Mouse (Mus musculus) G1E (cell line): ENCODE data around the gene Syne2. TPM values are rescaled to one million over a fixed set of nuclear protein-coding genes. Genes with fewer than 3 reads are reported as not detected.

ENCODE experiments used
- ATAC-seq: 2 replicates; pipeline ENCODE4 v1.8.0; 2016; ENCODE audit warnings: mild to moderate bottlenecking; ENCODE audit not compliant: insufficient number of reproducible peaks, poor library complexity, low FRiP score, severe bottlenecking; ENCODE audit errors: extremely low read depth
- DNase-seq: peaks from one replicate; pipeline ENCODE4 v3.0.0; 2012; ENCODE audit warnings: low spot score
- H3K27me3 ChIP-seq: 2 replicates; pipeline ENCODE4 v1.6.1; 2012; ENCODE audit warnings: mild to moderate bottlenecking, low read length, inconsistent platforms; ENCODE audit not compliant: insufficient read depth
- H3K36me3 ChIP-seq: replicated peaks from 2 replicates; pipeline ENCODE3; 2012; ENCODE audit warnings: mild to moderate bottlenecking, inconsistent platforms
- H3K4me1 ChIP-seq: 2 replicates; pipeline ENCODE4 v1.6.1; 2012; ENCODE audit warnings: low read depth, low read length, inconsistent platforms, mixed read lengths; ENCODE audit not compliant: insufficient read depth
- H3K4me3 ChIP-seq: 2 replicates; pipeline ENCODE4 v1.5.1; 2012; ENCODE audit warnings: low read depth, mild to moderate bottlenecking, inconsistent platforms, low read length, moderate library complexity, mixed read lengths
- H3K9me3 ChIP-seq: replicated peaks from 2 replicates; pipeline ENCODE4 v1.6.1; 2012; ENCODE audit warnings: inconsistent platforms
- CTCF ChIP-seq: IDR thresholded peaks from 2 replicates; pipeline ENCODE4 v1.5.1; 2012; ENCODE audit warnings: low read depth, low read length, inconsistent platforms, mixed read lengths
- GATA1 ChIP-seq: IDR thresholded peaks from 2 replicates; pipeline ENCODE4 v1.6.1; 2012; ENCODE audit warnings: borderline replicate concordance, low read length, inconsistent platforms, mixed read lengths
- GATA2 ChIP-seq: IDR thresholded peaks from 2 replicates; pipeline ENCODE4 v1.6.1; 2012; ENCODE audit warnings: low read depth, low read length, inconsistent platforms, borderline replicate concordance
- POLR2AphosphoS5 ChIP-seq: IDR thresholded peaks from 2 replicates; pipeline ENCODE4 v1.6.1; 2012; ENCODE audit warnings: low read depth, low read length, inconsistent platforms; ENCODE audit not compliant: insufficient replicate concordance
- TAL1 ChIP-seq: conservative IDR thresholded peaks from 2 replicates; pipeline ENCODE4 v1.6.1; 2012; ENCODE audit warnings: low read depth, low read length, inconsistent platforms, mixed read lengths
- polyA plus RNA-seq: library from polyadenylated mRNA; stranded (reverse); fragments of >175 nt; gene quantifications from 2 replicates; pipeline ENCODE4 v1.2.3, GENCODE M21; 2012
- total RNA-seq, 2 experiments: library from RNA; stranded (forward) in 1 of 2; stranded (reverse) in 1 of 2; fragments of 200-1000 nt in 1 of 2; fragments of >200 nt in 1 of 2; fragmentation: Nextera tagmentation in 1 of 2; gene quantifications; 2 replicates each; pipeline ENCODE4 v1.2.3; 2014 to 2017

Syne2 gene
- total and polyA plus RNA-seq, 3 experiments = 0.82 TPM; not detected in 2

- TF ChIP-seq POLR2AphosphoS5 (no peak), TAL1 (no peak), CTCF (no peak), GATA2 (no peak), GATA1 (no peak)
- Histone ChIP-seq H3K9me3 (no peaks in the 10 kb centered on the region), H3K4me1 (no peaks in the 10 kb centered on the region), H3K4me3 (no peak overlapping the region), H3K27me3 (peaks cover 15% of the 10 kb centered on the region; the same call in 1 of the 2 replicates), H3K36me3 (no peaks in the 10 kb centered on the region)
- no peak for DNase-seq
- no peak for ATAC-seq
Observed at GRCm38 (mm10) chr12:76085956-76086905, 268.3 kb downstream of the Syne2 start.

- H3K4me3 ChIP-seq = no peak overlapping the region
- no peaks in the 10 kb centered on the region for H3K4me1 ChIP-seq
- DNase-seq (no peak), ATAC-seq (no peak)
- peaks cover 10% of the 10 kb centered on the region; the same call in 1 of the 2 replicates for H3K27me3 ChIP-seq
- no peak for TF ChIP-seq GATA2
- no peak for TF ChIP-seq GATA1
- TF ChIP-seq TAL1 = no peak
- TF ChIP-seq CTCF = no peak
- TF ChIP-seq POLR2AphosphoS5 = no peak
- no peaks in the 10 kb centered on the region for H3K36me3 ChIP-seq
- no peaks in the 10 kb centered on the region for H3K9me3 ChIP-seq
Observed at GRCm38 (mm10) chr12:76087025-76087424, 269.1 kb downstream of the Syne2 start.

- no peaks in the 10 kb centered on the region for H3K9me3 ChIP-seq
- TF ChIP-seq GATA2 (no peak), TAL1 (no peak), GATA1 (no peak), CTCF (no peak), POLR2AphosphoS5 (no peak)
- H3K36me3 ChIP-seq = no peaks in the 10 kb centered on the region
- no peak for DNase-seq
- no peaks in the 10 kb centered on the region for H3K4me1 ChIP-seq
- no peak overlapping the region for H3K4me3 ChIP-seq
- peaks cover 6% of the 10 kb centered on the region; the same call in 1 of the 2 replicates for H3K27me3 ChIP-seq
- ATAC-seq = no peak
Observed at GRCm38 (mm10) chr12:76092789-76093466, 275.0 kb downstream of the Syne2 start.

GRCm38 (mm10) chr12:76093613-76094588, 276.0 kb downstream of the Syne2 start:
- TF ChIP-seq GATA1 = no peak
- no peak for TF ChIP-seq GATA2
- TF ChIP-seq CTCF = no peak
- TF ChIP-seq POLR2AphosphoS5 = no peak
- no peak for TF ChIP-seq TAL1
- Histone ChIP-seq H3K4me3 (no peak overlapping the region), H3K27me3 (peaks cover 6% of the 10 kb centered on the region; the same call in 1 of the 2 replicates), H3K9me3 (no peaks in the 10 kb centered on the region), H3K4me1 (no peaks in the 10 kb centered on the region), H3K36me3 (no peaks in the 10 kb centered on the region)
- DNase-seq = no peak
- no peak for ATAC-seq

- Histone ChIP-seq H3K9me3 (no peaks in the 10 kb centered on the region), H3K36me3 (no peaks in the 10 kb centered on the region), H3K27me3 (peaks cover 10% of the 10 kb centered on the region; the same call in 1 of the 2 replicates), H3K4me3 (no peak overlapping the region), H3K4me1 (no peaks in the 10 kb centered on the region)
- ATAC-seq = no peak
- TF ChIP-seq POLR2AphosphoS5 (no peak), TAL1 (no peak), CTCF (no peak), GATA2 (no peak), GATA1 (no peak)
- no peak for DNase-seq
Observed at GRCm38 (mm10) chr12:76095117-76096035, 277.4 kb downstream of the Syne2 start.
